Mouse (Mus musculus): ENCODE measurements at regions not wholly inside any gene's neighbourhood (a gene's known extent, or its start where the extent isn't known, plus 50 kb on each side); places are given as distances from the start of the nearest gene placed in this dataset.

DNA sequence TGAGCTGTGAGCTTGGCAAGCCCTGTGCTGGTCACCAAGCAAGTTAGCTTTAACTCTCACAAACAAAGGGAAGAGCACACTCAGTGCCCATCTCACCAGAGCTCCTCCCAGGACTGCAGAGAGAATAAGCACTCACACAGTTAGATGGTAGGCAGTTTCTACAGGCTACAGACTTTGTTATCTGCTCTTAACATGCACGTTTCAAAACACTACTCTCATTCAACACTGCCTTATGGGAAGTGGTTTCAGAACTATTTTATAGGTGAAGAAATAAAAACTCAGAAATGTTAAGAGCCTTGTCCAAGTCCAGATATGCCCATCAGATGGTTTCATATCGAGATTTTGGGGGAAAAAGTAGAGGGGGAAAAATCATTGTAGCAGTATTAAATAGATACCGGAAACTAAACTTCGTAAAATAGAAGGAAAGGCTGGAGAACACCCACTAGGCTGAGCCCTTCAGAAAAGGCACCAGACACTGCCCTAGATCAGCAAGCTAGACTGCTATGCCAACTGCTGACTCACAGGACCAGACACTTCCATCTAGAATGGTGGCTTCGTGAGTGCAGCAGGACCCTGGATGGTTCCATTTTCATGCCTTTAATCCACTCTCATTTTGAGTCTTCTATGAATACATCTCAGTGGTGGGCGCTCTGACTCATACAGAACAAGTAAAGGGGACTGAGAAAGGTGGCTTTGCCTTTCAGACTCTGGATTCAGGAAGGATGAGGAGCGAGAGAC is 51.3 kb upstream of the Serbp1 start:
- in situ Hi-C loops (cut with MboI, MseI), result no loop called here

DNA sequence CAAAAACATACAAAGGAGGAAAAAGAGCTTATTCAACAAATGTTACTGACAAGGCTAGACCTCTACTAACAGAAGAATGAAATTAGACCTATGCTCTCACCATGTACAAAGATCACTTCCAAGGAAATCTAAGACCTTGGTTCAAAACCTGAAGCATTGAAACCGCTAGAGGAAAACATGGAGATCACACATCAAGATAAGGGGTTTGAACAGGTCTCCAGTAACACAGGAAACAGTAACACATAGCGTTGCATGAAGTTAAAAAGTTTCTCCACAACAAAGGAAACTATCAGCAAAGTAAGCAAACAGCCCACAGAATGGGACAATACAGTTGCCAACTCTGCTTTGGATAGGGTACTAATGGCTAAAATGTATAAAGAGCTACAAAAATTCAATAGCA is 53.3 kb upstream of the Serbp1 start:
- in situ Hi-C loops (cut with MboI, MseI), result no loop called here

DNA sequence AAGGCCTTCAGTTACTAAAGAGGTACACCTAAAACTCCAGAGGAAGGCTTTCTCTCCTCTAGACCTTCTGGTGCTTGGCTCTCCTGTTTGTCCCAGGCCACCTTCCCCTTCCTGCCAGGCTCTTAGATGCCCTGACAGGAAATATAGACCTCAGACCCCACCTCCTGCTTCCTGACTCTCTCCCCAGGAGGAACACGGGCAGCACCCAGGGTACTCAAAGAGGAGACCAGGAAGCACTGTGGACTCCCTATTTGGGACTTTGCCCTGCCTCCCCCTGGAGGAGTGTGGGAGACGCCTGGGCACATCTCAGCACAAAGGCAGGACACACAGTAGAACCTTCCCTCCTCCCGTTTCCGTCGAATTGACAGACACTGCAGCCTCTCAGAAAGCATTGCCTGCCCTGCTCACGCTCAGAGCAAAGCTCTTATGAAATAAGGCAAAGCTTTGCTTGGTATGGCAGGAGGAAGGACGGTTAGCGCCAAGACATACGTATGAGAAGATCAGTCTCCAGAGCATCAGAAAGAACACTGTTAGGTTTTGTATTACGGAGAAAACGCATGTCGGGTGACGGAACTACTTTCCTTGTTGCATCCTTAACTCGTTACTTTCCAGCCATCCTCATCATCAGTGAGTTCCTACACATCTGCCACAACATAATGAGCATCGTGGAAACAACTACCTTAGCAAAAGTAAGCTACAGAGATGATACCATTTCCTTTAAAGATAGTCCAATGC is 54.3 kb upstream of the Serbp1 start:
- in situ Hi-C loops (cut with MboI, MseI), result no loop called here

DNA sequence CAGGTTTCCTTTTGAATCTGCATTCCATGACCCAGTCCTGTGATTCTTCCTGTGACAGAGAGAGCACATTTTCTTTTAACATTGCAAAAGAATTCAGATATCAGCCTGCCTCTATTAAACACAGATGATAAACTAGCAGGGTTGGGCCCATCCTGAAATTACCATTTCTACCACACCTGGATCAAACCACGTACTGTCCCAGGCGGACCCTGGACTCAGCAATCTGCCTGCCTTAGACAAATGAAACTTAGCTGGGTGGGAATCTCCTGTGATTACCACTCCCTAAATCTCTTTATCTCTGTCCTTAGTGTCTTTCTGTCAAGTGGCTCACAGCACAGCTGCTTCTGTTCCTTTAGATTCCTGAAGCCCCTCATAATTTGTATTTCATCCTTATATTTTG is 55.5 kb upstream of the Serbp1 start:
- in situ Hi-C loops (cut with MboI, MseI), result no loop called here

DNA sequence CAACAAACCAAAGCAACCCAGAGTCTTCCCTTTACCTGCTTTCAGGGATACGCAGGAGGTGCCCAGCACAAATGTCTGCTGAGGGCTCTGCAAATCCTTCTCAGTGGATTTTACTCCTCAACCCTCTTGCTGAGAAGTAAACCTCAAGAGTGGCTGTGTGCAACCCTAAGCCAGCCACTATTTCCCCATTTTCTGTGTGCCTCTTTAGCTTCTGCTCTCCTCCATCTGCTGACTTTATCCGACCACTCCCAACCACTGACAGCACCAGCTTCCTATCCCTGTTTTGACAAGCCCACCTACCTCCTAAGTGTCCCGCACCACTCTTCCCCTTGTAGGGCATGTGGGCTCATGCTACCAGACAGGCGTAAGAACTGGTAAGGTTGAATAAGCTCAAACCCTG is 56.5 kb upstream of the Serbp1 start:
- in situ Hi-C loops (cut with MboI, MseI), result no loop called here

DNA sequence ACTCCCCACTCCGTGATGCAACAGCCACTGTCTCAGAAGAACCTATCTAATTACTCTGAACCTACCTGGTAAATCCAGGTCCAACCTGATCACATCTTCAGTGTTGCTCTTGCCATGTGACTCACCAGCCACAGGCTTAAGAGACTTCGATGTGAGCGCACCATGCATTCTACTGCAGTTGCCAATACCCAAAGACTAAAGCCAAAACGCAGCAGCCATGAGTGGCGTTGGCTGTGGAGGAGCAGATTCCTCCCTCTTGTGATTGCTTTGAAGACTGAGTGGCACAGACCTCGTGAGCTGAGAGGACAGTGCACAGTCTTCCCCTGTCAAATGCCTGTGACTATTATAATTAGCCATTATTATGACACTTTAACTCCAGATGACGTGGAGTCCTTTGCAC is 58.6 kb upstream of the Serbp1 start:
- in situ Hi-C loops (cut with MboI, MseI), result no loop called here

DNA sequence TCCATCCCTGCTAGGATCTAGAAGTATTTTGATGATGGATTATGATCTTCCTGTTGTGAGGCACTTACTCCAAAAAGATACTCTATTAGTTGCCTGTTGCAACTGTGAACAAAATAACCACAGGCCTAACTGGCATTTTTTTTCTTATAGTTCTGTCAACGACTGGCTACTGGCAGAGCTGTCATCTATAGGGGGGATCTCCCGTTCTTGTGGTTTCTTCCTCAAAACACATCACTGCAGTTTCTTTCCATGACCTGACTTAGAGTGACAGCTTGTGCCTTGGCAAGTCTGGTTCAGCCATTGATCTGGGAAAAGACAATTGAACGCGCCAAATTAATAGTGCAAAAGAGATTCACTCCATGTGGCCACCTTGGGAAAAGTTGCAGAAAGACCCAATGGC is 59.4 kb upstream of the Serbp1 start:
- in situ Hi-C loops (cut with MboI, MseI), result no loop called here

DNA sequence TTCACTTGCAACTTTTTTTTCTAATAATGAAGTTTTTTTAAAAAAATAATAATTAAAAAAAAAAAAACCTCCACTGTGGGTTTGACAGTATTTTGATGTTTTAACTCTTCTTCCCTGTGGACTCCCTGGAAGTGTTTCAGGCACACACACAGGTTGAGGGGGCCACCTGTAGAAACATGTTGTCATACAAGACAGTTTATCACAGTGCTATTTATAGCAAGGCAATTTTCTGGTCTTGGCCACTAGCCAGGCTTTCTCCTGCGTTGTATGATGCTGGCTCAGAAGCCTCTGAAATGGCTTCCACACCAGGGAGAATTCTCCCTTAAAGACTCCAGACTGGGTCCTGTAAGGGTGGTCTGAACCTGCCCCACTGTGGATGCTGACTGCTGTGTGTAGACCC is 59.9 kb upstream of the Serbp1 start:
- in situ Hi-C loops (cut with MboI, MseI), result no loop called here

DNA sequence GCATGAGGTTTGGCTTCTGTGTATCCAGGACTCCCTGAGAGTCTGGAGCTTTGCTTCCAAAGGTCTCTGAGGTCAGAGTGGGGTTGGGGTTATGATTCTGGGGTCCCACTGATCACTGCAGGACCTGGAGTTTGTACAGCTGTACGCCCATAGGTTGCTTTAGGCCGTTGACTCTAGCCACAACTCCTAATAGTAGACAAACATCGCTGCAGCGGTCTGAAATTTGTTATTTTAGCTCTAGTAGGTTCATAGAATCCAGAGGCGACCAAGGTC is 67.4 kb upstream of the Serbp1 start:
- in situ Hi-C loops (cut with MboI, MseI), result no loop called here

DNA sequence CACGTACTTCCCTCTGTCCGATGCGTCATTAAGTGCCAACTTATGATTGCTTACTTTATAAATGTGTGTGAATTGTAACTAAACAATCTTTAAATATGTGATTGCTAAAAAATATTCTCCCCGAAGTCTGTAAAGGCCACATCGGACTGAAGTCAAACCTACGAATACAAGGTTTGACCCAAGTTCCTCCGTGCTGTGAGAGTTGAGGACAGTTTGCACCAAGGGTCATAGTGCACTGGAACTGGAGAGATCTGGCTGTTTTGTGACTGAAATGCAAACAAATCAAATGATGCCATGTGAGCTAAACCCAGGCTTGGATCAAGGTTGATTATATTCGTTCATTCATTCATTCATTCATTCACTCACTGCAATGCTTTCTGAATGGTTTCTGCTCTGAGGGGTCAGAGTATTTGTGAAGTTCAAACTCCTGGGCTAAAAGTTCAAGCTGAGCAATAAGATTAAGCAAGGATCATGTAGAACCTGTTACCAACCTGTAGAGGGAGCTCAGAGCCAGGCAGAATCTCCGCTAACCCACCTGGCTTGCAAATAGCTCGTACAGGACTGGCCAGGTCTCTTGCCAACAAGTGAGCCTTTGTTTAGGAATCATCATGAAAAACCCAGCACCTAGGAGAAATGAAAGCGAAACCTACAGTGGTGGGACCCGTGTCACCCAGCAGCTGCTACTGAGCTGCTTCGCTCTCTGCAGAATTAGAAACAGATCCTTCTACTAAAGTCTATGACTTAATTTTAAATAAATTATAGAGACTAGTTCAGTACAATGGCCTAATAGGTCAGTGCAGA is 67.9 kb upstream of the Serbp1 start:
- in situ Hi-C loops (cut with MboI, MseI), result no loop called here

DNA sequence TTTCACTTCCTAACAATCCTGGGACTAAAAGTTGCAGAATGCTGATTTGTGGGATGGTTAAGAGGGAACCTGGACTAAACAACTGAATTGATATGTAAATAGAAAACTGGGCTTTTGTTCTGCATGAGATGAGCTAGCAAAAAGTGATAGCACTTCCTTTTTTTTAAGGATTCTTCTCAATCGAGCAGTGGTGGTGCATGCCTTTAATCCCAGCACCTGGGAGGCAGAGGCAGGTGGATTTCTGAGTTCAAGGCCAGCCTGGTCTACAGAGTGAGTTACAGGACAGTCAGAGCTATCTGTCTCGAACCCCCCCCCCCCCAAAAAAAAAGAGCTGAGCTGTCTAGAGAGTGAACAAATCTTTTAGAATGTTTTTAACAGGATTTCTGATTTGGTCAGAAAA is 69.2 kb upstream of the Serbp1 start:
- in situ Hi-C loops (cut with MboI, MseI), result no loop called here

DNA sequence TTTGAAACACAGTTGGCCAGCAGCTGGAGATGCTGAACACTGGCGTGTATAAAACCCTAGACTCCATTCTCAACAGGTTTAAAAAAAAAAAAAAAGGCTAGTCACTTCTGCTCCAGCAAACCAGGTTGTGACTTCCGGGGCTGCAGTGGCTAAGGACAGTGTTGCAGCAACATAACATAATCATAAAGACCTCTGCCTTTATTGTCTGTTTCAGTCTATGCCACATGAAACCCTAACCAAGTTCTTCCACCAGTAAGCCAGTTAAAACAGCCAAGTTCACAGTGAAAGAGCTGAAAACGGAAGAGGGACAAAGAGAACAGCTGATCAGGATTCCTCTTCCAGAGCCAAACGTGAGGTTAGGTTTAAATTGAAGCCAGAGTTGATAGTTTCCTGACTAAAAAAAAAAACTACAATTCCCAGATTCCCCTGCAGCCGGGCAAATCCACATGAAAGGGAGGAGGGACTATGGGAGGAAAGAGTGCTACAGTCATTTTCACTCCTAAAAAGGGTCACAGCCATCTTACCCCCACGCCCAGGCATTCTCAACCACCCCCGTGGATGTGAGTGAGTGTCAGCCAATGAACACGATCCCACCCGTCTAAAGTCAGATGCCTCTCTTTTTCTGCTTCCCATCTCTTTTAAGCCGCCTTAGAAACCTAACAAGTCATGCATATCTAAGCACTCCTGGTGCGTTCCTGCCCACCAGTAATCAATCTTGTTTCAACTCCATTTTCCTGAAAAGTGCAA is 69.8 kb upstream of the Serbp1 start:
- in situ Hi-C loops (cut with MboI, MseI), result no loop called here

DNA sequence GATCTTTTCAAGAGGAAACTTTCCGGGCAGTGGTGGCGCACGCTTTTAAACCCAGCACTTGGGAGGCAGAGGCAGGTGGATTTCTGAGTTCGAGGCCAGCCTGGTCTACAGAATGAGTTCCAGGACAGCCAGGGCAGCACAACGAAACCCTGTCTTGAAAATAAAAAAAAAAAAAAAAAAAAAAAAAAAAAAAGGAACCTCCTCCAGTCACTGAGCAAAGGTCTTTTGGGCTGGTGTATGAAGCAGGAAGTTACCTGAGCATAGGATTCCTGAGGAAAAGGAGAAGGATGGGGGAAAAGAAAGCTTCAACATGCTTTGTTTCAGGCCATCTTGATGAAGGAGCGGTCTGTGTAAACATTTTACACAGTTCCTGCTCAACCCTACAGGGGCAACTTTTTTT is 72.9 kb upstream of the Serbp1 start:
- in situ Hi-C loops (cut with MboI, MseI), result no loop called here

DNA sequence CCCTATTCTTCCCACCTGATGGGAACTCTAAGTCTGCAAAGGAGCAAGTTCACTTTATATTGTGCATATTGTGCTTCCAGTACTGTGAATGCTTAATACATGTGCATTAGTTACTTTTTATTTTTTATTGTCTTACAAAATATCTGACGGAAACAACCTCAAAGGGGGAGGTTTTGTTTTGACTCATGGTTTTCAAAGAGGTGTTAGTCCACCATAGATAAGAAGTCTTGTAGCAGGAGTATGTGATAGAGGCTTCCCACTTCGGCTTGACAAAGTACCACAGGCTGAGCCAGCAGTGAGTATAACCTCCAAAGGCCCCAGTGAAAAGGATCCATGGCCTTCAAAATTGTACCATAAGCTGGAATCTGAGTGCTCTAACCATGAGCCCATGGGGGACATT is 74.0 kb upstream of the Serbp1 start:
- in situ Hi-C loops (cut with MboI, MseI), result loop anchor here (5.0 kb wide), 1 partner anchor 312 kb away; no protein-coding TSS in a partner anchor

DNA sequence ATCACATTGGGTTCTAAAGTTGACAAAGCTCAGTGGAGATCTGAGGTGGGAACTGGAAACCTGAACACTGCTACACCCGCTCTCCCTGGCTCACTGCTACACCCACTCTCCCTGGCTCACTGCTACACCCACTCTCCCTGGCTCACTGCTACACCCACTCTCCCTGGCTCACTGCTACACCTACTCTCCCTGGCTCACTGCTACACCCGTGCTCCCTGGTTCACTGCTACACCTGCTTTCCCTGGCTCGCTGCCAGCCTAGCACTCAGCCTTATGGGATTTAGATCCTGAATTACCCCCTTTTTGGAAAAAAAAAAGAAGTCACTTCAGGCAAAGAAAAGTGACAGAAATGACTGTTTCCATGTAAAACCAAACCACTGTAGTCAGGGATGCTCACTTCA is 75.2 kb upstream of the Serbp1 start:
- in situ Hi-C loops (cut with MboI, MseI), result loop anchor here (5.0 kb wide), 1 partner anchor 311 kb away; no protein-coding TSS in a partner anchor

DNA sequence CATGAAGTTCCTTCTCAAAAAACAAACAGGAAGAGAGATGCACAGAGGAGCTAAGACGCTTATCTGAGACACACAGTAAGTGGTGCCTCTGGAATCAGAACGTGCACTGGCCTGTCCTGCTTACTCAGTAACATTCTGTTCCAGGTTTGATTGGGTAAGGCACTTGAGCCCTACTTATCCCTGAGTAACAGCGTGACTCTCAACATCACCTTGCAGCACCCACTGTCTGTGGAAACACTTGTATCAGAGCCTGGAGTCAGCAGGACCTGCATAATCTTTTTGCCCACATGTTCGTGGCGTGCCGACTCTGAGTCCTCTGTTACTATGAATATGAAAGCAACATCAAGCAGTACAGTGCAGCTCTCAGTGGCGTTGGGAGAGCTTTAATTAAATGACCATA is 76.4 kb upstream of the Serbp1 start:
- in situ Hi-C loops (cut with MboI, MseI), result loop anchor here (5.0 kb wide), 1 partner anchor 309 kb away; no protein-coding TSS in a partner anchor

DNA sequence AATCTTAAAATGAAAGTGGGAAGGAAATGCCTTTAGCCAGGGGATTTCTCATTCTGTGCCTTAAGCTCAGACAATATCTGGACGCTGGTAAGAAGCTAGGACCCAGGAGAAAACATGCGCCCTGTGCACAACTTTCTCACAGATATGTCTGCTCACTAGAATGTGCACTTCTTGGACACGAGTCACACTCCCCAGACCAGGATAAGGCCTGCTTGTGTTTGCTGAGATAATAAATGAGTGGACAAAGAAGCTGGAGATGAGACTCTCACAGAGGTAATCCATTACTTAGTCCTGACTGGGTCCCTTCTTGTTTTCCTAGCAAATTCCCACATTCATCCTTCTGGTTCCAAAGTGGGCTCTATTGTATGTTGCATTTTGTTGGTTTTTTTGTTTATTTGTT is 77.4 kb upstream of the Serbp1 start:
- in situ Hi-C loops (cut with MboI, MseI), result loop anchor here (5.0 kb wide), 1 partner anchor 308 kb away; no protein-coding TSS in a partner anchor

DNA sequence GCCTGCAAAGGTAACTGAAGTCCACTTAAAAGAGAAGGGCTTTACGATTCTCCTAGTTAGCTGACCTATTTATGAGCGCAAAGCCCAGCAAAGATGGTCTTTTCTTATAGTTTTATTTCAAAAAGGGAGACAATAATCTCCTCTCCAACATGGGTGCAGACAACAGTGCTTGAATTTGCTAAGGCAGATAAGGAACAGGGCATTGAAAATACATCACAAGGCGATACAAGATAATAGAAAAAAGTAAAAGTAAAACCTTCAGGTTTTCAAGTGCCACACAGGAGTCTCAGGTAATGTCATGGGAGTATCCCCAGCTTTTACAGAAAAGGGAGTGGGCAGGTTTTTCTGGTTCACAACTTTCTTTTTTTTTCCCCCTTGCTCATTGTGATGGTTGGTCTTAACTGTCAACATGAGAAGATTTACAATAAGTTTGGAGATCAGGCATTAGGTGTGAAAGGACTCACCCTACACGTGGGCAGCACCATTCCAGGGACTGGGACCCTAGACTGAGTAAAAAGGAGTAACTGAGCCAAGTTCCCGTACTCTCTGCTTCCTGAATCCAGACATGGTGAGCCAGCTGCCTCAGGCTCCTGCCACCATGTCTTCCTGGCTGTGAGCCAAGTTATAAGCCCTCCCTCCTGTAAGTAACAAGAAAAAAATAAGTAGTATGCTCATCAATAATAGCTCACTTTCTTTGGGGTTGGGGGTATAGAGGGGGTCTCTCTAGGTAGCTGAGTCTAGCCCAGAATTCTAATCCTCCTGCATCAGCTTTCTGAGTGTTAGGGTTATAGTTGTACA is 78.1 kb upstream of the Serbp1 start:
- in situ Hi-C loops (cut with MboI, MseI), result loop anchor here (5.0 kb wide), 3 partner anchors 123 to 308 kb away; partner anchors contain the start of gene Gadd45a

DNA sequence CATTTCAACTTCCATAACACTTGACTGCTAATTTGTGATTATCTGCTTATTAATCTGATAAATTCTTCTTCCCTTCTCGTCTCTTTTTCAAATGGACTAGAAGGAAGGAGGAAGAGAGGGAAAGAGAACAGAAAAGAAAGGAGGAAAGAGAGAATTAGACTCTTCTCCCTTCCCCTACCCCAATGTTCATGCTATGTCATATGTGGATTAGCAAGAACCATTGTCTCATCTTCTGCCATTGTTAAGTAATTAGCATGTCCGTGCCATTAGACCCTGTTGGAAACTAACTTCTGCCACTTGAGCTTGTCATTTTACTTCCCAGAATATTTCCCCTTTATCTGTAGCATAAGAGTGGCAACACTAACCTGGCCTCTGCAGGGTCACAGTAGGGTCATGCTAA is 78.8 kb upstream of the Serbp1 start:
- in situ Hi-C loops (cut with MboI, MseI), result loop anchor here (5.0 kb wide), 2 partner anchors 122 to 197 kb away; partner anchors contain the start of gene Gadd45a

DNA sequence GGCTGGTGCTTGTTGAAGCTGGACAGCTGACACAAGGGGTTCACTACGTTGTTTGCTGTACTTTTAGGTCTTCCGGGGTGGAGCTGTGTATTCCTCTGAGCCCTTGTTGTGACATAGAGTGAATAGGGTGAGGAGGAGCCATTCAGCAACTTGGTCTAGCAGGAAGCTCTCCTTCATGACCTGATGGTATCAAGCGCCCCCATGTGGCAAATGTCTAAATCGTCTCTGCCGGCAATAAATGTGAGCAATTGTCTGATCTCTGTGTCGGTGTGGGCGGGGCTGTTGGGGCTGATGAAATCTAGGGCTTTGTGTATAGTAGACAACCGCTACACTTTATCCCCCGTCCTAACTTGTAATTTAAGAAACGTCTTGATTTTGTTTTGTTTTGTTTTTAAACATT is 79.2 kb upstream of the Serbp1 start:
- in situ Hi-C loops (cut with MboI, MseI), result loop anchor here (5.0 kb wide), 2 partner anchors 121 to 196 kb away; partner anchors contain the start of gene Gadd45a
